Mouse (Mus musculus) macrophage (primary cell): Measurements from ENCODE around the gene Snrpc. TPM values are rescaled to one million over a fixed set of nuclear protein-coding genes. Genes with fewer than 3 reads are reported as not detected.

Experiments used
- H3K27ac ChIP-seq: fragments of 350-480 bp; formaldehyde crosslinking; 2 replicates; pipeline ENCODE4 v1.9.0; 2021
- H3K36me3 ChIP-seq: fragments of 350-480 bp; formaldehyde crosslinking; 2 replicates; pipeline ENCODE4 v1.9.0; 2021; ENCODE audit errors: inconsistent target
- H3K4me3 ChIP-seq: fragments of 350-480 bp; formaldehyde crosslinking; 2 replicates; pipeline ENCODE4 v1.9.0; 2021; ENCODE audit errors: inconsistent target
- H3K79me2 ChIP-seq: fragments of 350-480 bp; formaldehyde crosslinking; 2 replicates; pipeline ENCODE4 v1.9.0; 2021; ENCODE audit errors: inconsistent target
- WGBS: methylation state at CpG from one replicate; pipeline ENCODE4 v1.1.7; 2026; ENCODE audit warnings: inconsistent platforms; ENCODE audit not compliant: missing documents; 5-methylcytosine and 5-hydroxymethylcytosine counted together
- polyA plus RNA-seq: library from polyadenylated mRNA; stranded (reverse); fragments of 250-400 nt; gene quantifications from 3 replicates; pipeline ENCODE4 v1.2.4, GENCODE M21; 2018; ENCODE audit warnings: inconsistent platforms

Snrpc gene
- polyA plus RNA-seq, 1 experiment from 2014 or later, result 89.9 TPM

DNA sequence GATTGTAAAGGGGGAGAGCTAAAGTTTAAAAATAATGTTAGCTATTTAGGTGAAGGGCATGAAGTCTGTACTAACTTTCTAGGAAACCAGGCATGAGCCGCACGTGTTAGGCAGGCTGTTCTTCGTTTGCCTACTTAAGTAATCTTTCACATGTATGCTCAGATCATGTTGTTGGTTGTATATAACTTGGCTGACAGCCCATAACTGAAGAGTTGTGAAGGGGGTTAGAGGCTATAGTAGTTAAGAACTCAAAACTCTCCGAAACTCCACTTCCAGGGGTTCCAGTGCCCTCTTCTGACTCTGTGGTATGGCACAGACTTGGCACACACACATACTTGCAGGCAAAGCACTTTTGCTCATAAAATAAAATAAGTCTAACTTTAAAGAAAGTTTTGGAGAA, 28.8 kb downstream of the Snrpc start:
- H3K4me3 ChIP-seq, result no peak overlapping the region
- no peak overlapping the region for H3K27ac ChIP-seq
- H3K36me3 ChIP-seq, result no peaks in the 10 kb centered on the region
- WGBS, result 89% methylated on average over 4 of the region's 4 CpGs
- H3K79me2 ChIP-seq, result peaks cover 98% of the 10 kb centered on the region

DNA sequence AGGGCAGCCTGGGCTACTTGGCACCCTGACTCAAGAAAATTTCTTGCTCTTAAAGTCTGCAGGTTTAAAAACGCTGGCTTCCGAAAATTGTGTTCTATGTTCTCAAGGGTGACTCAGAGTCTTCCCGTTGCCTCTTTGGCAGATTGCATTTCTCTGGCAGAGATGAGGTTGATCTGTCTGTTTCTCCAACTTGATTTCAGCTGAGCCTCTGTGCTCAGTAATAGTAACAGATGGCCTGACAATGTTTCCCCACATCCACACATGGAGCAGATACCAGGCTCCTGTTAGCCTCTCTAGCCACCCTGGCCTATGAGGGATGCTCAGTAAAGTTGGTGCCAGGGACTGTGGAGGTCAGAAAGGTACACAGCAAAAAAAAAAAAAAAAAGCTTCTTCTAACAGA, 33.9 kb downstream of the Snrpc start:
- no peaks in the 10 kb centered on the region for H3K36me3 ChIP-seq
- 96% methylated on average over 3 of the region's 3 CpGs for WGBS
- H3K79me2 ChIP-seq, result peaks cover 93% of the 10 kb centered on the region
- no peak overlapping the region for H3K4me3 ChIP-seq
- no peak overlapping the region for H3K27ac ChIP-seq

DNA sequence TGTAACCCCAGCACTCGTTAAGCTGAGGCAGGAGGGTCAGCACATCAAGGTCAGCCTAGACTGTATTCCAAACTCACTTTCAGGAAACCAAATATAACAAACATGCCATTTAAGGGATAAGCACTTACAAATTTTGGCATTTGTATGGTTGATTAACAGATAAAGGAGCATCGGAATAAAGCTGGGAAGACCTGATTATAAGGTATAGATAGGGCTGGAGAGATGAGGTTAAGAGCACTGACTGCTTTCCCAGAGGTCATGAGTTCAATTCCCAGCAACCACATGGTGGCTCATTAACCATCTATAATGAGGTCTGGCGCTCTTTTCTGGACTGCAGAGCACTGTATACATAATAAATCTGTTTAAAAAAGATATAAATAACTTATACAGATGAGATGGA, 35.6 kb downstream of the Snrpc start:
- Histone ChIP-seq H3K79me2 (peaks cover 76% of the 10 kb centered on the region), H3K36me3 (peaks cover 15% of the 10 kb centered on the region; the same call in 1 of the 2 replicates), H3K27ac (no peak overlapping the region), H3K4me3 (no peak overlapping the region)
- WGBS, result 100% methylated on average over 3 of the region's 3 CpGs

DNA sequence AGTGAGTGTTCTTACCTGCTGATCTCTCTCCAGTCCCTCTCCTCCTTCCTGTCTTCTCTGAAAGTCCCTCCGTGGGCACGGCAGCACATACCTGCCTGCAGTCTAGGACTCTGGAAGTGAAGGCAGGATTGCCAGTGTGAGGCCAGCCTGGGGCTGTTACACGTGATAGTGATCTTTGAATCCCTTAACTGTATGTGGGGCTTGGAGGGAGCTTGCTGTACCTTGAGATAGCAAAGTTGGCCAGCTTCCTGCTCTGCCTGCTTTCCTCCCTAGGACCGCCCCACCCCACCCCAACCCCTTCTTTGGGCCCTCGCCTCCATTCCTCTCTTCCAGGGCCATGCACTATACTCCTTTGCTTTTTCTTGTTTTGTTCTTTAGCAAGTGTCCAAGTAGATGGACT, 36.6 kb downstream of the Snrpc start:
- 75% methylated on average over 5 of the region's 5 CpGs for WGBS

DNA sequence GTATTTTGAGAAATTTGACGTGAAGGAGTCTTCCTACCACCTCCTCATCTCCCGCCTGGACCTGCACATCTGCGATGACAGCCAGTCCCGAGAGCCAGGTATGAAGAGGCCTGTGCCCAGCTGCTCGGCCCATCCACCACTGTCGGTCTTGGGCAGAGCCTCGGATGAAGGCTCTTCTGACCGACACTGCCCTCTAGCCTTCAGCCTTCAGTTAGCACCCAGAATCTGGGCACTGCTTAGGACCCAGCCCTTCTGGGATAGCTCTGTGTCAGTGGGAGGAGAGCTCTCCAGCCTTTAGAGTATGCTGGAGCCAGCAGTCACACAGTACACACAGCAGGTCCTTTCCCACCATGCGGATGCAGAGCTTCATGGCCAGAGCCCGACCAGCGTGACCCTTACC, 43.6 kb downstream of the Snrpc start:
- H3K36me3 ChIP-seq, result peaks cover 92% of the 10 kb centered on the region
- H3K27ac ChIP-seq, result no peak overlapping the region
- 88% methylated on average over 11 of the region's 11 CpGs for WGBS
- no peaks in the 10 kb centered on the region; the same call in 1 of the 2 replicates for H3K79me2 ChIP-seq
- H3K4me3 ChIP-seq, result no peak overlapping the region

More for the DNA sequence above, 36.6 kb downstream of the Snrpc start:
- Histone ChIP-seq H3K4me3 (no peak overlapping the region), H3K27ac (no peak overlapping the region), H3K36me3 (peaks cover 24% of the 10 kb centered on the region; the same call in 1 of the 2 replicates), H3K79me2 (peaks cover 66% of the 10 kb centered on the region)

DNA sequence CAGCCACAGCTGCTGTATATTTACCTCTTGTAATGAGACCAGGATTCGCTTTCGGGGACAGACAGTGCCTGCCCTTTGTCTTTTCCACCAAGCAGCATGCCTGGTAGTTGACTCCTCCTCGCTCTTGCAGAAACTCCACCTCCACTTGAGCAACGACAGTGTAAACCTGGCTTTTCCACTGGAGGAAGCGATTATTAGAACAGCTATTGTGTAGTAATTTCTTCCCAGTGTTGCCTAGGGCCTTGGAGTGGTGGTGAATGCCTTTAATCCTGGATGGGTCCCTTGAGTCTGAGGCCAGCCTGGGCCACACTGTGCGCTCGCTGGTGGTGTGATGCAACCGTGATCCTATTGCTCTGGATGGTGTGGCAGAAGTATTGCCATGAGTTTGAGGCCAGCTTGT, 45.2 kb downstream of the Snrpc start:
- 88% methylated on average over 8 of the region's 8 CpGs for WGBS
- Histone ChIP-seq H3K27ac (no peak overlapping the region), H3K36me3 (peaks cover 98% of the 10 kb centered on the region), H3K4me3 (no peak overlapping the region), H3K79me2 (no peaks in the 10 kb centered on the region)

DNA sequence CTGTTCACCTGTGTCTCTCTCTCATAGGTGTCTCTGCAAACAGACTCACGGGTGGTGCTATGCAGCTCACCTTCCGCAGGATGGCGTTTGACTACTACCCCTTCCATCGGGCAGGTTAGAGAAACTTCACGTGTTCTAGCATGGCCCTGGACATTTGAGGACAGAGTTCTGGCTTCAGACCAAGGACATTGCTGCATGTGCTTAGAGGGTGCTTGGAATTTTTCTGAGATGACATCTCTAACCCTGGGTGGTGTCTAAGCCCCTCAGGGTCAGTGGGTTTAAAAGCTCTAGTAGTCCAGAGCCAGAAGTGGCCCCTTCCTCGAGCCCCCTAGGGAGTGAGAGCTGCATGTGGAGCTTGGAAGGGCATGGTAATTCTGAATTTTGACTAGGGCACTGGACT, 46.0 kb downstream of the Snrpc start:
- no peaks in the 10 kb centered on the region for H3K79me2 ChIP-seq
- H3K27ac ChIP-seq, result no peak overlapping the region
- H3K36me3 ChIP-seq, result peaks cover 94% of the 10 kb centered on the region
- 93% methylated on average over 6 of the region's 6 CpGs for WGBS
- H3K4me3 ChIP-seq, result no peak overlapping the region

DNA sequence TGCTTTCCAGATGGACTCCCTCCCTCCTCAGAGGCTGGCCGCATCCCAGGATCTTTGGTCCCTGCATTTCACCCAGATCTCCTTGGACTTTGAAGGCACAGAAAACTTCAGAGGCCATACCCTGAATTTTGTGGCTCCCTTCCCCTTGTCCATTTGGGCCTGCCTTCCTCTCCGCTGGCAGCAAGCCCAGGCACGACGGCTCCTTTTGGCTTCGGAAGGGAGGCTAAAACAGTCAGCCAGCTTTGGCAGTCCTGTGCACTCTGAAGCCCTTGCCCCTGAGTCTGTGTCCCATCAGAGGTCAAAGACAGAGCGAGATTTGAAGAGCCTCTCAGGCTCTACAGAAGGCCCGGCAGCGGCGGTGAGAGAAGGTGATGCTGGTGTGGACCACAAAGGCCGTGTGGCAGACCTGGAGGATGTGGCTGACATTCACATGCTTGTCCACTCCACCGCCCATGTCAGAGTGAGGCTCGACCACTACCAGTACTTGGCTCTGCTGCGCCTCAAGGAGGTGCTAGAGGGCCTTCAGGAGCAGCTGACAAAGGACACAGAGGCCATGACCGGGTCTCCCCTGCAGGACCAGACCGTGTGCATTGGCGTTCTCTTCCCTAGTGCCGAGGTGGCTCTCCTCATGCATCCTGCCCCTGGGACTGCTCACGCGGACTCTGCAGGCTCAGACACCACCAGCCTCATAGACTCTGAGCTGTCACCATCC, 48.7 kb downstream of the Snrpc start:
- Histone ChIP-seq H3K79me2 (no peaks in the 10 kb centered on the region), H3K4me3 (no peak overlapping the region), H3K27ac (no peak overlapping the region), H3K36me3 (peaks cover 94% of the 10 kb centered on the region)
- WGBS, result 93% methylated on average over 19 of the region's 19 CpGs

Other genes starting within 250 kb of the Snrpc start
- gene Nudt3, start 214.7 kb upstream of the Snrpc start, polyA plus RNA-seq, result 61.7 to 90.2 TPM (median 74.2 TPM) in 3 replicates
- gene RPS10-NUDT3, start 202.9 kb upstream of the Snrpc start, polyA plus RNA-seq, result not detected in 3 replicates
- gene Rps10, start 201.5 kb upstream of the Snrpc start, polyA plus RNA-seq, result 766 to 1,638 TPM (median 1,627 TPM) in 3 replicates
- 0.14 to 0.20 TPM in 2 of 3 replicates, not detected in the other for gene Pacsin1, start 182.6 kb upstream of the Snrpc start, polyA plus RNA-seq
- gene Spdef, start 109.2 kb upstream of the Snrpc start, polyA plus RNA-seq, result not detected in 3 replicates
- gene D17Wsu92e, start 17.5 kb upstream of the Snrpc start, polyA plus RNA-seq, result 79.5 to 101 TPM (median 86.2 TPM) in 3 replicates
- 6.8 to 14.6 TPM (median 7.6 TPM) in 3 replicates for gene Uhrf1bp1, start 18.3 kb downstream of the Snrpc start, polyA plus RNA-seq
- gene Anks1, start 71.2 kb downstream of the Snrpc start, polyA plus RNA-seq, result 12.3 to 26.5 TPM (median 21.0 TPM) in 3 replicates
- gene Taf11, start 71.7 kb downstream of the Snrpc start, polyA plus RNA-seq, result 34.5 to 39.1 TPM (median 37.0 TPM) in 3 replicates
- not detected in 3 replicates for gene Tcp11, start 242.5 kb downstream of the Snrpc start, polyA plus RNA-seq